Mouse (Mus musculus) lung, embryonic 15.5 days (tissue): ENCODE data around the gene Kmt2b. TPM values are rescaled to one million over a fixed set of nuclear protein-coding genes. Genes with fewer than 3 reads are reported as not detected.

ENCODE experiments used
- ATAC-seq: fragments of 200-750 bp; cut with Nextera tagmentation; 2 replicates; pipeline ENCODE4 v1.8.0; 2017; ENCODE audit warnings: moderate number of reproducible peaks, borderline replicate concordance; ENCODE audit not compliant: low FRiP score, low TSS enrichment; ENCODE audit errors: extremely low read depth
- H3K27ac ChIP-seq: fragments of 300-500 bp; sonication (generic); 2 replicates; pipeline ENCODE4 v1.5.1; 2015; ENCODE audit warnings: moderate library complexity, mild to moderate bottlenecking, inconsistent platforms
- H3K27me3 ChIP-seq: fragments of 300-500 bp; sonication (generic); 2 replicates; pipeline ENCODE4 v1.6.1; 2015; ENCODE audit warnings: inconsistent platforms
- H3K36me3 ChIP-seq: fragments of 300-500 bp; sonication (generic); 2 replicates; pipeline ENCODE4 v1.6.1; 2015; ENCODE audit warnings: inconsistent platforms
- H3K4me1 ChIP-seq: fragments of 300-500 bp; sonication (generic); 2 replicates; pipeline ENCODE4 v1.6.1; 2015; ENCODE audit warnings: inconsistent platforms
- H3K4me2 ChIP-seq: fragments of 300-500 bp; sonication (generic); 2 replicates; pipeline ENCODE4 v1.6.1; 2015; ENCODE audit warnings: inconsistent platforms, mild to moderate bottlenecking, moderate library complexity
- H3K4me3 ChIP-seq: fragments of 300-500 bp; sonication (generic); 2 replicates; pipeline ENCODE4 v1.5.1; 2015; ENCODE audit warnings: mild to moderate bottlenecking, inconsistent platforms
- H3K9ac ChIP-seq: fragments of 300-500 bp; sonication (generic); 2 replicates; pipeline ENCODE4 v1.6.1; 2015; ENCODE audit warnings: inconsistent platforms
- H3K9me3 ChIP-seq: fragments of 300-500 bp; sonication (generic); 2 replicates; pipeline ENCODE4 v1.6.1; 2016; ENCODE audit warnings: inconsistent platforms
- WGBS: fragments of 180-500 bp; shearing (Covaris S2); methylation state at CpG from one replicate; pipeline ENCODE4 v1.1.7; 2015; 5-methylcytosine and 5-hydroxymethylcytosine counted together
- polyA plus RNA-seq: library from polyadenylated mRNA; unstranded; fragments of >200 nt; fragmentation: Nextera tagmentation; extraction: Ambion mirVana; gene quantifications from 2 replicates; pipeline ENCODE4 v1.2.1, GENCODE M21; 2015

The Kmt2b gene
- polyA plus RNA-seq: 8.4 and 10.0 TPM in 2 replicates

DNA sequence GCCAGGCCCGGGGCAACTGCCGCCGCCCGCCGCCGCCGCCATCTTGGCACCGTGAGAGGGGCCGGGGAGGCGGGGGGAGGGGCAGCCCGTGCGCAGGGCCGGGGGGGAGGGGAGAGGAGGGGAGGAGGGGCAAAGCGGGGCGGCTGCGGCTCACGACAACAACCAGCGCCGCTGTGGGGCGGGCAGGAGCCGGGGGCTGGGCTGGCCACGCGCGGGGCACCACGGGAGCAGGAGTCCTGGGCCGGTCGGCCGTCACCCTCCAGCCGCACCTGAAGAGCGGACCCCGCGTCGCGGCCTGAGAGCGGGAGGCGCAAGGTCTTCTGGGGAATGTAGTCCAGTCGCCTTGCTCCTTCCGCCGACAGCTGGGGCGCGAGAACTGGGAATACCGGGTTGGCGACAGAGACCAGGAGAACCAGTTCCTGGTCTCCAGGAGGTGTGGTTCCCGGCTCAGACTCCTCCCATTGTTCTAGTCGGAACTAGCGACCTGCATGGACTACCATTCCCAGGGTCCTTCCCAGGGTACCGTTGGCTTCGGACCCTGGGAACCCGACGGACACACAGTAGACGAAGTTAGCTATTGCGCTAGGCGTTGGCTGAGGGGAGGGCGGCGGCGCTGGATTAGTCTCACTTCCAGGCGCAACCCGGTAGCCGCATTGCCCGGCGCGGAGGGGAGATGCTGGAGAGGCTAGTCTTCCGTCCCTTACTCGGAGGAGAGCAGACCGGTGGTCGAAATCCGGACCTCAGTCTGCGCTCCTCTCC is at the start of gene Kmt2b:
Kmt2b (minus strand) TSS at position 51 of the 759 bp plus-strand sequence.
- WGBS: under 1% methylated on average over 54 of the region's 68 CpGs
- peak; percentile 96 for ATAC-seq

DNA sequence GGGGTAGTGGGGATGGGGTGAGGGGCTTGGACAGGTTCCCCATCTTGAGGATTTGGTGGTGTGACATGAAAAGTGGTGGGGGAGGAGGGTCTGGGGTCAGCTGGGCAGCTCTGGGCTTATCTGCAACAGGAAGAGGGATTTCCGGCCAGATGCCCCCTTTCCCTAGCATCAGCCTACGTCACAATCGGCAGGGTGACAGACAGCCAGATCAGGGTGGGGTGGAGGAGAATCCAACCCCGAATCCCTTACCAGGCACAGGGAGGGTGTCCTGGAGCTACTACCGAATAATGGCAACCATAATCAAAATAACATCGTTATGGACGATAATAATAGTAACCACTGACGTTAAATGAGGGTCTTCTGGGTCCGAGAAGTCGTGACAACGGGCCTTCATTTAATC is 47.9 kb upstream of the Kmt2b start:
- Histone ChIP-seq H3K4me1 (peaks cover 5% of the 10 kb centered on the region), H3K27ac (no peak overlapping the region), H3K36me3 (peaks cover 10% of the 10 kb centered on the region), H3K4me2 (no peak overlapping the region), H3K9ac (no peak overlapping the region), H3K27me3 (peaks cover 54% of the 10 kb centered on the region), H3K4me3 (no peak overlapping the region), H3K9me3 (no peaks in the 10 kb centered on the region)
- WGBS: 15% methylated on average over 11 of the region's 11 CpGs
- ATAC-seq: no peak

More for the DNA sequence above, at the start of gene Kmt2b:
- H3K27me3 ChIP-seq: no peaks in the 10 kb centered on the region
- H3K4me2 ChIP-seq: peak within 1 kb of the TSS; percentile 80
- H3K9me3 ChIP-seq: no peaks in the 10 kb centered on the region
- peak within 1 kb of the TSS; percentile 99 for H3K4me3 ChIP-seq
- H3K9ac ChIP-seq: peak within 1 kb of the TSS; percentile 95
- H3K4me1 ChIP-seq: peaks cover 18% of the 10 kb centered on the region
- peak within 1 kb of the TSS; percentile 94 for H3K27ac ChIP-seq
- H3K36me3 ChIP-seq: peaks cover 30% of the 10 kb centered on the region

DNA sequence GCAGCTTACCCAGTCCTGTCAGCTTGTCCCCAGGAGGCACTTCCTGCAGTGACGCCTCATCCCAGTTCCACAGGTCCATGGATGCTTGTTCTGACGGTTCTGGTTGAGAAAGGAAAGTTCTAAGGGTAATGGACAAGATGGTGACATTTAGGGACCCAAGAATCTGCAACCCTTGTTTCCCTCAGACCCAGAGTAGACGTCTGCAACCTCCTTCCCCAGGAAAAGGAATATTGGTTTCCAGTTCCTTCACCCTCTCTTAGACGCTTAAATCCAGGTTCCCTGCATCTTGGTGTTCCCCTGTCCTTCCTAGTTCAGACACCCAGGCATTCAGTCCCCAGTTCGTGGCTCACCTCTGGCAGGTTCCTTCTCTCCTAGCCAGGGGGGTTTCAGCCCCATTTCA is 47.2 kb upstream of the Kmt2b start, which contains the start of gene Etv2:
Etv2 (minus strand) TSS at position 101 of the 400 bp plus-strand sequence.
- no peaks in the 10 kb centered on the region for H3K9me3 ChIP-seq
- ATAC-seq: no peak
- peak within 1 kb of the TSS; percentile 19 for H3K4me3 ChIP-seq
- H3K4me2 ChIP-seq: peak within 1 kb of the TSS; percentile 44
- H3K27ac ChIP-seq: no peak within 1 kb of the TSS
- peaks cover 4% of the 10 kb centered on the region for H3K36me3 ChIP-seq
- no peak within 1 kb of the TSS for H3K9ac ChIP-seq
- H3K4me1 ChIP-seq: peaks cover 5% of the 10 kb centered on the region
- peaks cover 55% of the 10 kb centered on the region for H3K27me3 ChIP-seq
- 4% methylated on average over 5 of the region's 5 CpGs for WGBS

DNA sequence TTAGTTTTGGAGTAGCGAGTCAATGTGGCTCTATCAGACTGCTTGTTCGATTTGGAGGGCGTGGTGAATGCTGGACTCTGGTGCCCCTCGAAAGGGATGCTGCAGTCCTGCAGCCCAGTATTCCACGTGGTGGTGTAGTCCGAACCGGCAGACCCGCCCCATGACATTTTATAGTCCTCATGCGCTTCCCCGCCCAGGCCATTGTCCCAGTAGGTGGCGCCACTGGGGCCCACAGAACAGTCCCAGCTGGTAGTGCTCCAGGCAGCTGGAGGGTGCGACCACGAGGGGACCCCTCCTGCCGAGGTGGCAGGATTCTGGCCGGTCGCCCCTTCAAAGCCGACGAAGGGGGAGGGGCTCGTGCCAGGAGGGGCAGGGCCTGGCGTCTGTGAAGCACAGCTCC is 46.1 kb upstream of the Kmt2b start:
- 1% methylated on average over 20 of the region's 20 CpGs for WGBS
- Histone ChIP-seq H3K9ac (no peak overlapping the region), H3K4me3 (peak overlapping the region; percentile 19), H3K27me3 (peaks cover 55% of the 10 kb centered on the region), H3K4me2 (peak overlapping the region; percentile 44), H3K27ac (no peak overlapping the region), H3K36me3 (no peaks in the 10 kb centered on the region), H3K9me3 (no peaks in the 10 kb centered on the region), H3K4me1 (peaks cover 5% of the 10 kb centered on the region)
- ATAC-seq: peak; percentile 62; the same call in 1 of the 2 replicates

DNA sequence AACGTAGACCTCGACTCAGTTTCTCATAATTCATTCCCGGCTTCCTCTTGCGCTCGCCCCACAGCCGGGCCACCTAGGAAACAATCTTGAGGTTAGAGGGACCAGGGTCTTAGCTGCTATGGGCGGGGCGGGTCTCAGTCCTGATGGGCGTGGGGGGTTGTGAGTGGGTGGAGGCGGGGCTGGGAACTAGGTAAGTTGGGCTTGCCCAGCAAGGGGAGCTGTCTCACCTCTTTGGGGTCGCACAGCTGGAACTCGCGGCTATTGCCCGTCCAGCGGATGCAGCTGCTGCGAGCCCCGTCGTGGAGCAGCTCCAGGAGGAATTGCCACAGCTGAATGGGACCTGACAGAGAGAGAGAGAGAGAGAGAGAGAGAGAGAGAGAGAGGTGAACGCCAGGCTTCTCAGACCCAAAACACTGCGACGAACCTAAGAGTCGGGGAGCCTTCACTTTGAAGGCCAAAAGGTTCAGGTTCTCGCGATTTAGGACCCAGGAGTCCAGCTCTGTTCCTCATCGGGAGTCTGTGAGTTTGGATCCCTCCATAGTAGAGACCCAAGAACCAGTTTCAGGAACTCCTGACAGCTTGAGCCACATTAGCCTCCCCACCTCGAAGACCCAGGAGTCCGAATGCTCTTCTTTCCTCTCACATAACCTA is 45.4 kb upstream of the Kmt2b start:
- Histone ChIP-seq H3K4me3 (no peak overlapping the region; the same call in 1 of the 2 replicates), H3K4me1 (peaks cover 5% of the 10 kb centered on the region), H3K27ac (no peak overlapping the region), H3K9me3 (no peaks in the 10 kb centered on the region), H3K9ac (no peak overlapping the region), H3K4me2 (no peak overlapping the region), H3K36me3 (no peaks in the 10 kb centered on the region), H3K27me3 (peaks cover 55% of the 10 kb centered on the region)
- 6% methylated on average over 26 of the region's 27 CpGs for WGBS
- ATAC-seq: no peak

DNA sequence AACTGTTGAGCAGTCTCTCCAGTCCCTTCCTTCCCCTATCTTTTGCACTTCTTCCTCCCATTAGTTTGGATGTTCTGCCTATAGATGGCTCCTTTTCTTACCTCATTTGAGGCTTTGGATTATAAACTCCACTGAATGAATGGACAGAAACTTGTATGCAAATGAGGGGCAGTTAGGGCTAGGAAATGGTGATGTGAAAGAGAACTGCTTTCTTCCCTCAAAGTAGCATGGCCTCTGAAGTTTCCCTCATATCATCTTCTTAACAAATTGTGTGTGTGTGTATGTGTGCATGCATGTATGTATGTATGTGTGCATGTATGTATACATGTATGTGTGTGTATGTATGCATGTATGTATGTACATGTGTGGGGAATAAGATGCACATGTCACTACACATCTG is 40.5 kb upstream of the Kmt2b start:
- ATAC-seq: no peak
- Histone ChIP-seq H3K27ac (no peak overlapping the region), H3K27me3 (peaks cover 26% of the 10 kb centered on the region)

DNA sequence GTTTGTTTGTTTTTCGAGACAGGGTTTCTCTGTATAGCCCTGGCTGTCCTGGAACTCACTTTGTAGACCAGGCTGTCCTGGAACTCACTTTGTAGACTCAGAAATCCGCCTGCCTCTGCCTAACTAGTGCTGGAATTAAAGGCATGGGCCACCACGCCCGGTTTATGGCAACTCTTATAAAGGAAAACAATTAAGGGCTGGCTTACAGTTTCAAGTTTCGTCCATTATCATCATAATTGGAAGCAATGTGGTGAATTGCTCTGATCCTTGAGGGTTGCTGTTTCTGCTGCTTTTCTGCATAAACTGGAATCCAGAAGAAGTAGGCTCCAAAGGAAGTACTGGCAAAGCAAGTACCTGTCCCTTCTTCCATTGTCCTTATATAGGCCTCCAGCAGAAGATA is 38.1 kb upstream of the Kmt2b start:
- 72% methylated on average over 5 of the region's 5 CpGs for WGBS
- peak overlapping the region; percentile 76; the same call in 1 of the 2 replicates for H3K4me2 ChIP-seq
- H3K27ac ChIP-seq: no peak overlapping the region
- ATAC-seq: no peak
- no peak overlapping the region for H3K9ac ChIP-seq
- peaks cover 25% of the 10 kb centered on the region for H3K36me3 ChIP-seq
- no peaks in the 10 kb centered on the region for H3K9me3 ChIP-seq
- H3K4me1 ChIP-seq: peaks cover 10% of the 10 kb centered on the region
- no peak overlapping the region; the same call in 1 of the 2 replicates for H3K4me3 ChIP-seq
- H3K27me3 ChIP-seq: peaks cover 4% of the 10 kb centered on the region

More for the DNA sequence above, 40.5 kb upstream of the Kmt2b start:
- H3K9me3 ChIP-seq: no peaks in the 10 kb centered on the region
- H3K4me1 ChIP-seq: peaks cover 10% of the 10 kb centered on the region
- H3K4me2 ChIP-seq: no peak overlapping the region
- H3K36me3 ChIP-seq: peaks cover 4% of the 10 kb centered on the region; the same call in 1 of the 2 replicates
- H3K9ac ChIP-seq: no peak overlapping the region
- H3K4me3 ChIP-seq: no peak overlapping the region

DNA sequence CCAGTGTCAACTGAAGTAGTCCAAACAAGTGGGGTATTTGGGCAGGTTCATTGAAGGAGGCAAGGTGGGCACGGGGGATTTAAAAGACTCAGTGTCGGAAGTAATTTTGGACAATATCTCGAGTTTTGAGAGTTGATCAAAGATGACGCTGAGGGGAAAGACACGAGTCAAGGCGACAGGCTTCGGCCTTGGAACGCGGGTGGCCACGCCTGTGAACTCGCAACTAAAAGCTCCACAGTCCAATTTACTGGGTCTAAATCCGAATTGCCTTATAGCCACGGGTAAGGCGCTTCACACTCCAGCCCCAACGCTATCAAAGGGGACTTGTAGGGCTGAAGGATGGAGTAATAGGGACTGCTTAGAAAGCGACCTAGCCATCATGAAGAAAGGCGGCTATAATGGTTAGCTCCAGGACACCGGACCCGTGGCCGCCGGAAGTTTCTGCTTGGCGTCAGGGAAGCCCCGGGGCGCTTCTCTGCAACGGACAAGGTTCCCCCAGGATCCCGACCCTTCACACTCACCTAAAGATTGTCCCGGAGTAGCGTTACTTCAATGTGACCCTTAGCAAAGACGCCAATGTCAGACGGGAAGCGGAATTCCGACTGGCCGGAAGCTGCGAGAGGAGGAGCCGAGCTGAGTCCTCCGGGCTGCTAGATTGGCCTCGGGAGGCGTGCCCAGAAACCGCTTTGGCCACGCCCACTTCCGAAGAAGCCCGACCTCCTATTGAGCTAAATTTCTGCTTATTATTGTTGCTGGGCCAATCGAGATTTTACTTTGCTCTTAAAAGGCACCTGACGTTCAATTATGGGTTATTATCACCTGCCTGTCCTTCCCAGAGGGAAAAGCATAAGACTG is 37.2 kb upstream of the Kmt2b start, which contains the start of gene Cox6b1:
Cox6b1 (minus strand) TSS at position 622 of the 855 bp plus-strand sequence.
- Histone ChIP-seq H3K9ac (peak within 1 kb of the TSS; percentile 79), H3K4me2 (peak within 1 kb of the TSS; percentile 76), H3K9me3 (no peaks in the 10 kb centered on the region), H3K4me3 (peak within 1 kb of the TSS; percentile 79), H3K36me3 (peaks cover 32% of the 10 kb centered on the region), H3K4me1 (peaks cover 10% of the 10 kb centered on the region), H3K27me3 (no peaks in the 10 kb centered on the region; the same call in 1 of the 2 replicates), H3K27ac (no peak within 1 kb of the TSS; the same call in 1 of the 2 replicates)
- 2% methylated on average over 44 of the region's 44 CpGs for WGBS
- peak; percentile 93 for ATAC-seq

DNA sequence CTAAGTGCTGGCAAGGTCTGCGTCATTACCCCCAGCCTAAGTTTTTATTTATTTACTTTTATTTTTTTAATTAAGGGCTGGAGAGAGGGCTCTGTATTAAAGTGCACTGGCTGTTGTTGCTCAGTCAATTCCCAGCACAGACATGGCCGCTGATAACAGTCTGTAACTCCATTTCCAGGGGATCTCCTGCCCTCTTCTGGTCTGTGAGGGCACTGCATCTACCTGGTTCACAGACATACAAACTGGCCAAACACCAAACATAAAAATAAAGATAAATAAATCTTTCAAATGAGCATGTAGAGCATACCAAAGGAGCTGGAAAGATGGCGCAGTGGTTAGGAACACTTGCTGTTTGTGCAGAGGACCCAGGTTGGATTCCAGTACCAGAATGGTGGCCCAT is 30.7 kb upstream of the Kmt2b start:
- Histone ChIP-seq H3K4me2 (no peak overlapping the region), H3K9me3 (no peaks in the 10 kb centered on the region), H3K36me3 (peaks cover 72% of the 10 kb centered on the region), H3K4me1 (no peaks in the 10 kb centered on the region), H3K9ac (no peak overlapping the region), H3K27me3 (no peaks in the 10 kb centered on the region), H3K27ac (no peak overlapping the region), H3K4me3 (no peak overlapping the region)
- 86% methylated on average over 3 of the region's 3 CpGs for WGBS
- no peak for ATAC-seq

DNA sequence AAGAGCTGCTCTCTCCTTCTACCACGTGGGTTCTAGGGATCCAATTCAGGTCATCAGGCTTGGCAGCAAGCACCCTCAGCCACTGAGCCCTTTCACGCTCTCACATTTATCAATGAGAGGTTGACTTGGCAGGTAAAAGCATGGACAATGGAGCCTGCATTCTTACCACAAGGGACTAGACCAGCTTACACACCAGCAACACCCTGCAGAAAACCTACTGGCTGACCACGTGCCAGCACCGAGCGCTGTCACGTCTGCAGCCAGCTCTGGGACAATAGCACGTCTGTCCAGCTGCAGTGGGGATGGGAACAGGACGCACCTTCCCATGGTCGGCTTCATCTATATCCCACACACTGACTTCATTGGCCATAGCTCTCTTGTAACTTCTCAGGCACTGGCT is 30.1 kb upstream of the Kmt2b start:
- WGBS: 92% methylated on average over 9 of the region's 9 CpGs
- no peaks in the 10 kb centered on the region for H3K27me3 ChIP-seq
- H3K36me3 ChIP-seq: peaks cover 67% of the 10 kb centered on the region
- H3K4me1 ChIP-seq: no peaks in the 10 kb centered on the region
- H3K9me3 ChIP-seq: no peaks in the 10 kb centered on the region
- no peak overlapping the region for H3K27ac ChIP-seq
- H3K4me3 ChIP-seq: no peak overlapping the region
- H3K4me2 ChIP-seq: no peak overlapping the region
- no peak for ATAC-seq
- no peak overlapping the region for H3K9ac ChIP-seq

DNA sequence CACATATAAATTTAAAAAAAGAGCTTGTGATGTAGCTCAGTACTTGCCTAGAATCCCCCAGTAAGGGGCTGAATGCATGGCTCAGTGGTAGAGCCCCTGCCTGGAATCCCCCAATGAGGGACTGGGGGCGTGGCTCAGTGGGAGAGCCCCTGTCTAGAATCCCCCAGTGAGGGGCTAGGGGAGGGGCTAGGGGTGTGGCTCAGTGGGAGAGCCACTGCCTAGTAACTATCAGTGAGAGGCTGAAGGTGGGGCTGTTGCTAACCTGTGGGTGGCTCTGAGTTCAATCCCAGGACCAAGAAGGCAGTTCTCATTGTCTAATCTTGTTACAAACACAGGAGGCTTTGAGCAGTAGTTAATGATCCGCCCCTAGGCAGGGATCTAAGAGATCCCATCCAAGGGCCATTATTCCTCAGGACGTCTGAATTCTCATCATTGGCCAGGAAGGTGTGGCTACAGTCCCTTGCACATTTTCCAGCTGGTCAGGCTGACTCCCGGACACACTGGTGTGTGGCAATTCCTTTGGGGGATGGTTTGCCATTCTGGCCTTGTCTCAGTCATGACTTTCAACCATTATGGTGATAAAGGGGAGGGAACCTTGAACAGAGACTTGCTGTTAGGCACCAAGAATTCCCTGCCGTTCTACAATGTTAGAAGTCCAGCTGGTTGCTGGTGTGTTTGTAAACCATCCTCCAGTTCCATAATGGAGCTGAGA is 26.7 kb upstream of the Kmt2b start:
- H3K4me2 ChIP-seq: no peak overlapping the region
- peaks cover 40% of the 10 kb centered on the region for H3K36me3 ChIP-seq
- no peak overlapping the region for H3K27ac ChIP-seq
- H3K4me3 ChIP-seq: no peak overlapping the region
- no peak for ATAC-seq
- H3K9ac ChIP-seq: no peak overlapping the region
- no peaks in the 10 kb centered on the region for H3K9me3 ChIP-seq
- no peaks in the 10 kb centered on the region for H3K27me3 ChIP-seq
- WGBS: 52% methylated on average over 5 of the region's 5 CpGs
- H3K4me1 ChIP-seq: no peaks in the 10 kb centered on the region
